Mouse (Mus musculus): Measurements from ENCODE around the gene Ankzf1.

- no peak for TF ChIP-seq CTCF (IDR thresholded peaks at IDR 0.05; ENCODE audit: low read depth)
- no peak for TF ChIP-seq EP300 (IDR thresholded peaks at IDR 0.05; ENCODE audit: low read depth)
These were observed 52.9 kb downstream of the Ankzf1 start for GRCm38 (mm10) chr1:75244836-75245235.
